Mouse (Mus musculus) thymus, adult 2 months (tissue): ENCODE measurements at regions not wholly inside any gene's neighbourhood (a gene's known extent, or its start where the extent isn't known, plus 50 kb on each side); places are given as distances from the start of the nearest gene placed in this dataset.

ENCODE experiments used
- CTCF ChIP-seq: fragments of 200-500 bp; IDR thresholded peaks from 2 replicates; pipeline ENCODE4 v1.5.1; 2012; ENCODE audit warnings: mild to moderate bottlenecking, control low read depth, low read length, moderate library complexity, borderline replicate concordance; ENCODE audit not compliant: control insufficient read depth, poor library complexity, insufficient read depth; ENCODE audit errors: extremely low read depth
- POLR2A ChIP-seq: fragments of 200-500 bp; IDR thresholded peaks from 2 replicates; pipeline ENCODE4 v1.6.1; 2012; ENCODE audit warnings: mild to moderate bottlenecking, low read length, control low read depth, moderate library complexity; ENCODE audit not compliant: control insufficient read depth, poor library complexity, insufficient read depth; ENCODE audit errors: extremely low read depth

GRCm38 (mm10) chr13:31304286-31304865 lies 251.6 kb upstream of the Foxq1 start:
- TF ChIP-seq CTCF = no peak
- TF ChIP-seq POLR2A = no peak
